Mouse (Mus musculus) granulocyte monocyte progenitor cell, adult 5-6 weeks (primary cell): ENCODE results near the gene Hnf4a. TPM values are rescaled to one million over a fixed set of nuclear protein-coding genes. Genes with fewer than 3 reads are reported as not detected.
A peak's percentile ranks its signal among the peaks of the same experiment; 100 is the strongest.
"Not testable (repeated sequence)": the region's sequence is repeated elsewhere in the genome, so short reads cannot be mapped to it uniquely, and the experiment has no call there.

Experiments
- ATAC-seq: replicated peaks from 2 replicates; pipeline ENCODE4 v1.8.0; 2016; ENCODE audit warnings: mild to moderate bottlenecking, moderate TSS enrichment, inconsistent platforms; ENCODE audit not compliant: poor library complexity, severe bottlenecking
- total RNA-seq, 2 experiments: library from RNA; stranded (forward) in 1 of 2; stranded (reverse) in 1 of 2; fragments of 200-712, 200-1000 nt in 1 of 2; fragments of >200 nt in 1 of 2; fragmentation: Nextera tagmentation in 1 of 2; gene quantifications; 2 replicates each; pipeline ENCODE4 v1.2.3; 2014 to 2017

Hnf4a gene
- total RNA-seq (2014; fragmentation: Nextera tagmentation) (0.37 and 1.6 TPM in 2 replicates), total RNA-seq (2017) (0.15 and 0.30 TPM in 2 replicates)

GRCm38 (mm10) chr2:163506300-163507004 lies at the start of gene Hnf4a:
TSS of gene Hnf4a (plus strand) at chr2:163506808.
- no peak for ATAC-seq

- peak; percentile 67 for ATAC-seq
Observed at GRCm38 (mm10) chr2:163458539-163459265, 47.9 kb upstream of the Hnf4a start.

GRCm38 (mm10) chr2:163459380-163459779 lies 47.2 kb upstream of the Hnf4a start:
- ATAC-seq: no peak

GRCm38 (mm10) chr2:163460622-163461021 lies 46.0 kb upstream of the Hnf4a start:
- no peak for ATAC-seq

- not testable (repeated sequence) for ATAC-seq
Observed at GRCm38 (mm10) chr2:163461307-163461706, 45.3 kb upstream of the Hnf4a start.

GRCm38 (mm10) chr2:163462386-163462785 lies 44.2 kb upstream of the Hnf4a start:
- no peak for ATAC-seq

GRCm38 (mm10) chr2:163462801-163463200 lies 43.8 kb upstream of the Hnf4a start:
- ATAC-seq: no peak

GRCm38 (mm10) chr2:163463251-163463769 lies 43.3 kb upstream of the Hnf4a start:
- ATAC-seq: no peak

GRCm38 (mm10) chr2:163463998-163464397 lies 42.6 kb upstream of the Hnf4a start:
- no peak for ATAC-seq

GRCm38 (mm10) chr2:163464562-163464961 lies 42.0 kb upstream of the Hnf4a start:
- ATAC-seq: no peak

- no peak for ATAC-seq
Observed at GRCm38 (mm10) chr2:163466771-163467170, 39.8 kb upstream of the Hnf4a start.

- no peak for ATAC-seq
Observed at GRCm38 (mm10) chr2:163467585-163467984, 39.0 kb upstream of the Hnf4a start.

GRCm38 (mm10) chr2:163468866-163469265 lies 37.7 kb upstream of the Hnf4a start:
- no peak for ATAC-seq

GRCm38 (mm10) chr2:163469711-163470110 lies 36.9 kb upstream of the Hnf4a start:
- ATAC-seq: no peak

- ATAC-seq: no peak
Observed at GRCm38 (mm10) chr2:163471136-163471535, 35.5 kb upstream of the Hnf4a start.

GRCm38 (mm10) chr2:163471710-163472465 lies 34.7 kb upstream of the Hnf4a start:
- peak; percentile 57 for ATAC-seq

- peak; percentile 91 for ATAC-seq
Observed at GRCm38 (mm10) chr2:163472466-163472851, 34.1 kb upstream of the Hnf4a start, which contains the start of gene Fitm2. TSS of gene Fitm2 (minus strand) at chr2:163472629.

- peak; percentile 37; the same call in 1 of the 2 replicates for ATAC-seq
Observed at GRCm38 (mm10) chr2:163480191-163480825, 26.3 kb upstream of the Hnf4a start.

- ATAC-seq: peak; percentile 25; the same call in 1 of the 2 replicates
Observed at GRCm38 (mm10) chr2:163481539-163482029, 25.0 kb upstream of the Hnf4a start.

- no peak for ATAC-seq
Observed at GRCm38 (mm10) chr2:163487360-163487759, 19.2 kb upstream of the Hnf4a start.
